Mouse (Mus musculus) layer of hippocampus, adult 18-20 months (tissue): Measurements from ENCODE around the gene Mcl1. TPM values are rescaled to one million over a fixed set of nuclear protein-coding genes. Genes with fewer than 3 reads are reported as not detected.
A peak's percentile ranks its signal among the peaks of the same experiment; 100 is the strongest.
"Not testable (repeated sequence)": the region's sequence is repeated elsewhere in the genome, so short reads cannot be mapped to it uniquely, and the experiment has no call there.

Source experiments
- DNase-seq, 2 experiments: peaks; one replicate each; pipeline ENCODE4 v3.0.0; 2022; ENCODE audit warnings: low spot score in 2 of 2
- total RNA-seq, 2 experiments: library from RNA; stranded (reverse); gene quantifications; 2 replicates each; pipeline ENCODE4 v1.2.3; 2021

Gene Mcl1
- total RNA-seq, 2 experiments from 2014 or later, result 56.9 to 62.7 TPM

DNA sequence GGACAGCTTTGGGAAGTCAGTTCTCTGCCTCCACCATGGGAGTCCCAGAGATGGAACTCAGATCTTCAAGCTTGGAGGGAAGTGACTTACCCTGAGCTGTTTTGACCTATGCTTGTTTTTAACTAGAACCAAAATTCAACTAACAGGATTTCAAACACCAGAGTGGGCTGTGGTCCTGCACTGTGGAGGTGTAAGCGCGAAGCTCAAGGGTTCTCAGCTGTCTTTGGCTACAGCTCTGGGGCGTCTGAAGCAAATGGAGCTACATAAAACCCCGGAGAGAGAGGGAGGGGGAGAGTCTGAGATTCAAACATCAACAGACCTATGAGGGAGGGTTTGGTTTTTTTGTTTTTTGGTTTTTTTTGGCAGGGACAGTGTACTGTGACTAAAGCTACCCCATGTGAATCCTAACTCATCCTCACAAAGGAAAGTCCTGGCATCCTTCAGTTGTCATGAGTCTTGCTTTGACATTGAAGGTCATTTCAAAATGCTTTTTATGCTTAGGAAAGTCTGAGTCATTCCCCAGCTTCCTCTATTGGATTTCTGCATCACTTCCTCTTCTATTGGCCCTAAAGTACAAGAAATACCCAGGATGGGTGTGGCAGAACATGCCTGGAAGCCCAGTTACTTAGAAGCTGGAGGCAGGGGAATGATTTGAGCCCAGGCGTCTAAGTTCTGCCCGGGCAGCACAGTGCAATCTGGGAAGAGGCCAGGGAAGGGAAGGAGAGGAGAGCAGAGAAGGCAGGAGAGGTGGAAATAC is 8.1 kb upstream of the Mcl1 start:
- DNase-seq, result no peak

- DNase-seq, result no peak
These were observed 7.6 kb upstream of the Mcl1 start for GRCm38 (mm10) chr3:95651033-95651373.

DNA sequence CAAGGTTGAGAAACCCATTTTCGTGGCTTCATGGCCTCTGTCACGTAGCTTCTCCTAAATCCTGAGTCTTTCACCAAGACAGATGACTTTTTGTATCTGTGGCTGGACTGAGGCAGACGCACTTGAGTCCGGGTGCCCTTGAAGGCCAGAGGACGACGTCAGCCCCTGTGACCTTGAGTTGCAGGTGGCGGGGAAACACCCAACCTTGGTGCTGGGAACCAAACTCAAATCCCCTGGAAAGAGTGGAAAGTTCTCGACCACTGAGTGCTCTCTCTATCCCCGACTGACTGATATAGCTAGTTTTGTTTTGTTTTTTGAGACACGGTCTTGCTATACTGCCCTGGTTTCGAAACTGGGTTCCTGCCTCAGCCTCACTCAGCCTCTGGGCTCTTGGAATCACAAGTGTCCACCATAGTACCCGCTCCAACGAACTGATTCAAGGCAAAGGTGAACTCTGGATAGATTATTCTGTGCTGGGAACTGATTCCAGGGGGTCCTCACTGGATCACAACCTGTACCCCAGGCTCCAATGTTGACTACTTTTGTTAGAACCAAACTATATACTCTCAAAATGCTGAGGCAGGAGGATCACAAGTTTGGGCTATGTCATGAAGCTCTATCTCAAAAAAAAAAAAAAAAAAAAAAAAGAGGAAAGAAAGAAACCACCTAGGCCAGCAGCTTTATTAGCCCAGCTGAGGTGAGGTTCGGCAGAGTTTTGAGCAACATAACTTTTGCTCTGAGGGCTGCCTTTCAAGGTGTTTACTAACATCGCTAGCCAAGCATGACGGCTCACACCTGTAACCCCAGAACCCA is 7.0 kb upstream of the Mcl1 start:
- no peak for DNase-seq

GRCm38 (mm10) chr3:95652204-95652811 is 6.3 kb upstream of the Mcl1 start:
- no peak for DNase-seq

- DNase-seq, result no peak
These were observed 5.7 kb upstream of the Mcl1 start for GRCm38 (mm10) chr3:95652871-95653270.

DNA sequence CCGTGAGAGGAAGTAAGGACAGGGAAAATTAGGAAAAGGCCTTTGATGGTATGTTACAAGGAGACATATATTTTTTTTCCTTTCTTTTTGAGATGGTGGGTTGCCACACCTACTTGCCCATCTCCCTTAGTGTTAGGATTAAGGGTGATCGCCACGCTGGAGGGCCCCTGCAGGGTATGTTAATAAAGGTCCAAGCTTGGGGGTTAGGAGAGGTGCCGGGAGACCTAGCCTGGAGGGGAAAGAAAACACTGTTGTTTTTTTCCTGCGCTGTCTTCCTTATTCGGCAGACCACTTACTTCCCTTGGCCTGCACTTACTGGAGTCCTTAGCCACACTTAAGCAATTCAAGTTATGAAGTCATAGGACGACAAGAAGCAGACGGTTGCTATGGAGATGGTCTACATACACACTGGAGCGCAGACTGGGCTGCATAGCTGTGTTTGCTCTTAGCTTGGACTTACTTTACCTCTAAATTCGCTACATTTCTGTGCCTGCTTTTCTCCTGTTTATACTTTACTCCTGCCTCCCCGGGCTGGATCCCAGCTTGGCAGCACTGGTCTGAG is 5.0 kb upstream of the Mcl1 start:
- DNase-seq, result no peak

- DNase-seq, result not testable (repeated sequence)
These were observed 4.2 kb upstream of the Mcl1 start for GRCm38 (mm10) chr3:95654371-95654770.

DNA sequence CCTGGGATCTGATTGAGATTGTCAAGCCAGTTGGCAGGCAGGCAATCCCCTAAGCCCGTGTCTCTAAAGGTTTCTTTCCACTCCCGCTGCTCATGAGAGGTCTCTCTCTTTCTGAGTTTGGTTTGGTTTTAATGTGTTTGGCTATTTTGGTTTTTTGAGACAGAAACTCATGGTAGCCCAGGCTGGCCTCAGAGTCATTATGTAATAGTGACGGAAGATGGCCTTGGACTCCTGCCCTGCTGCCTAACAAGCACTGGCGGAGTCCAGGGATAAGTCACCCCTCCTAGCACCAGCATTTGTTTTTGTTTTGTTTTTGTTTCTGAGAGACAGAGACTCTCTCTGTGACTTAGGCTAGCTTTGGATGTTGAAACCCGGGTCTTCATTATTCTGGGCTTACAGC is 3.2 kb upstream of the Mcl1 start:
- no peak for DNase-seq

DNA sequence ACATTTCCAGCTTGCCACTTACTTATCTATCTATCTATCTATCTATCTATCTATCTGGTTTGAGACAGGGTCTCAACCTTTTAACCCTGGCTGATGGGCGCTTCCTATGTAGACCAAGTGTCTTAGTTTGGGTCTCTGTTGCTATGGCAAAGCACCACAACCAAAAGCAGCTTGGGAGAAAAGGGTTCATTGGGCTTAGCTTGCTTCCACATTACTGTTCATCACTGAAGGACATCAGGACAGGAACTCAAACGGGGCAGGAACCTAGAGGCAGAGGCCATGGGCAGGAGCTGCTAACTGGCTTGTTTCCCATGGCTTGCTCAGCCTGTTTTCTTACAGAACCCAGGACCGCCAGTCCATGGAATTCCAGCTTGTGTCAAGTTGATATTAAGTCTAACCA is 1.5 kb upstream of the Mcl1 start:
- DNase-seq, result no peak

DNA sequence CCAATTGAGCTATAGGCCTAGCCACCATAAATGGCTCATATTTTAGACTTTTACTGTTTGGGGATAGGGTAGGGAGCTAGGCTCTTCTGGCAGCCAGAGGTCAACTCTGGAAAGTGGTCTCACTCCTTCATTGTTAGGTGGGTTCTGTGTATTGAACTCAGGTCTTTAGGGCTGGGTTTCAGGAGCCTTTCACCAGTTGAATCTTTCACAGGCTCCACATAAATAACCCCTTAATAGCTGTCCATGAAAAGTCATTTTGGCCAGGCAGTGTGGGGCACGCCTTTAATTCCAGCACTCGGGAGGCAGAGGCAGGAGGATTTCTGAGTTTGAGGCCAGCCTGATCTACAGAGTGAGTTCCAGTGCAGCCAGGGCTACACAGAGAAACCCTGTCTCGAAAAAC is 877 bp upstream of the Mcl1 start:
- DNase-seq, result no peak

DNA sequence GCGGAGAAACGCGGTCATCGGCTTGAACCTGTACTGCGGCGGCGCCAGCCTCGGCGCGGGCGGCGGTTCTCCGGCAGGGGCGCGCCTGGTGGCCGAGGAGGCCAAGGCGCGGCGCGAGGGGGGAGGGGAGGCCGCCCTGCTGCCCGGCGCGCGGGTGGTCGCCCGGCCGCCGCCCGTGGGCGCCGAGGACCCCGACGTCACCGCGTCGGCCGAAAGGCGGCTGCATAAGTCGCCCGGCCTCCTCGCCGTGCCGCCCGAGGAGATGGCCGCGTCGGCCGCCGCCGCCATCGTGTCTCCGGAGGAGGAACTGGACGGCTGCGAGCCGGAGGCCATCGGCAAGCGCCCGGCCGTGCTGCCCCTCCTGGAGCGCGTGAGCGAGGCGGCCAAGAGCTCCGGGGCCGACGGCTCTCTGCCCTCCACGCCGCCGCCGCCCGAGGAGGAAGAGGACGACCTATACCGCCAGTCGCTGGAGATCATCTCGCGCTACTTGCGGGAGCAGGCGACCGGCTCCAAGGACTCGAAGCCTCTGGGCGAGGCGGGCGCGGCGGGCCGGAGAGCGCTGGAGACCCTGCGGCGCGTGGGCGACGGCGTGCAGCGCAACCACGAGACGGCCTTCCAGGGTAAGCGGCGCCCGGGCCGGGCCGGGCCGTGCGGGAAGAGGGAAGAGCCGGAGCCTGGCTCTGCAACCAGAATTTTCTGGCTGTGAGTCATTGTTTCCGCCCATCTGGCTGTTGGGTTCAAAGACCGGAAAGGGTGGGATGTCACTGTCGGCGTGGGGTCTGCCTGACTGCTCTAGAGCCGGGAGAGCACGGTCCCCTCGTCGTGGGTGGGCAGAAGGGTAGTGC is 502 bp downstream of the Mcl1 start:
- DNase-seq, result peak; percentile 35 to 64

DNA sequence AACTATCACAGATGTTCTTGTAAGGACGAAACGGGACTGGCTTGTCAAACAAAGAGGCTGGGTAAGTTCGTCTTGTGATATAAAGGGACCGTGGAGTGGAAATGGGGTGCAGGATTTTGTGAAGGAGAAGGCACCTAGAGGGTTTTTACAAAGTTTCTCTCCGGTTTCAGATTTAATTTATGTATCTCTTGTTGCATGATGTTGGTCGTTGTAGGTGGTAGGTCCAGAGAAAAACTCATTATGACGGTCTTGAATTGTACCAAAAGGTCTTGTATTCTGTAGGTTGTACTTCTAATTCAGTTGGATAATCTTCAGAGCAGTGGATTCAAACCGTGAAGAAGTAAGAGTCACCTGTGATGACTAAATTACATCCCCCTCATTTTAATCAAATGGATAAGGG is 1.4 kb downstream of the Mcl1 start:
- no peak for DNase-seq

- no peak for DNase-seq
These were observed 2.3 kb downstream of the Mcl1 start for GRCm38 (mm10) chr3:95660788-95661478.

- DNase-seq, result no peak
These were observed 3.5 kb downstream of the Mcl1 start for GRCm38 (mm10) chr3:95661945-95662715.

- no peak for DNase-seq
These were observed 4.3 kb downstream of the Mcl1 start for GRCm38 (mm10) chr3:95662724-95663449.

DNA sequence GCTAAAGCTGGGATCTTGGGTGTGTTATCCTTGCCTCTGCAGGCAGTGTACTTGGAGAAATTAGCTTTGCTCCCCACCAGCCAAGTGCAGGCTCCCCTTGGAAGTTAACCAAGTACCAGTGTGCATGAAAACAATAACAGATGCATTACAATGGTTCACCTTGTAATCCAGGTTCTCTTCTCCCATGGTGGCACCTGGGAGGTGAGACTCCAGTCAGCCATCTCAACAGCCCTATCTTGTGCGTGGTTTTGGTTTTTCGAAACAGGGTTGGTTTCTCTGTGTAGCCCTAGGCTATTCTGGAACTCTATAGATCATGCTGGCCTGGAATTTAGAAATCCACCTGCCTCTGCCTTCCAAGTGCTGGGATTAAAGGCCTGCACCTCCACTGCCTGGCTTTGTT is 4.9 kb downstream of the Mcl1 start:
- DNase-seq, result no peak

DNA sequence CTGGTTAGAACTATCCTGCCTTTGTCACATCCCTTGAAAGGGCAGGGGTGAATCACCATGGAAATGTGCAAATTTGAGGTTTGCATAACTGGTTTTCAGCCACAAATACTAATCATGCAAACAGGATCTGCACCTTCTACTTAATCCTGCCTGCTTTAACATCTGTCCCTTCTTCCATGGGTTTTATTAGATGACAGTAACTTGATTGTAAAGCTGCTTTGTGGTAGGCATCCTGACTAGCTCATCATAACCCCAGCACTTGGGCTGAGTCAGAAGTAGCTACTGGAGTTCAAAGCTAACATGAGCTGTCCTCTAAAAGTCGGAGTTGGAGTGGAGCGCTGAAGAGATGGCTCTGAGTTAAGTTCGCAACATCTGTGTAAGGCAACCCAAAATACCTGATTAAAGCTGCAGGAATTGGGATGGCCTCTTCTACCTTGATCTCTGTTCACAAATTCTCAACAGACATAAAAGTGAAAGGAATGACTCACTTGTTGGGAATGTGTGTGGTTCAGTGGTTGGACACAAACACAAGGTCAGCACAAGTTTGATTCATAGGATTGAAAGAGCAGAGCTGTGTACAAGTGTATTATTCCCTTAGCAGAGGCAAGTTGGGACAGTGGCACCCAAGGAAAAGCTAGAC is 5.5 kb downstream of the Mcl1 start:
- DNase-seq, result no peak

GRCm38 (mm10) chr3:95664940-95665352 is 6.4 kb downstream of the Mcl1 start:
- DNase-seq, result no peak
